Mouse (Mus musculus): ENCODE results near the gene AL732309.1.

Gene AL732309.1

GRCm38 (mm10) chr2:25221331-25221772, 25.3 kb downstream of the AL732309.1 start:
- DNase-seq (ENCODE audit: extremely low read depth, low read depth, low spot score), result no peak

GRCm38 (mm10) chr2:25218445-25218844, 28.2 kb downstream of the AL732309.1 start, which contains the start of gene Fam166a:
Gene Fam166a, plus strand, starts transcription at chr2:25218745.
- no peak for DNase-seq (ENCODE audit: extremely low read depth, low read depth, low spot score)

GRCm38 (mm10) chr2:25217666-25218065, 29.0 kb downstream of the AL732309.1 start:
- no peak for DNase-seq (ENCODE audit: extremely low read depth, low read depth, low spot score)

- DNase-seq (ENCODE audit: extremely low read depth, low read depth, low spot score), result no peak
These were observed 32.2 kb downstream of the AL732309.1 start, which contains the start of gene Stpg3 for GRCm38 (mm10) chr2:25214444-25214843. Gene Stpg3, minus strand, starts transcription at chr2:25214637.

GRCm38 (mm10) chr2:25213266-25213865, 33.3 kb downstream of the AL732309.1 start:
- DNase-seq (ENCODE audit: extremely low read depth, low read depth, low spot score), result no peak

GRCm38 (mm10) chr2:25211121-25211670, 35.5 kb downstream of the AL732309.1 start, which contains the start of gene Nelfb:
Gene Nelfb, minus strand, starts transcription at chr2:25211489.
- DNase-seq (ENCODE audit: extremely low read depth, low read depth, low spot score), result no peak

GRCm38 (mm10) chr2:25210686-25211085, 36.0 kb downstream of the AL732309.1 start:
- DNase-seq (ENCODE audit: extremely low read depth, low read depth, low spot score), result no peak

GRCm38 (mm10) chr2:25207593-25207992, 39.1 kb downstream of the AL732309.1 start:
- no peak for DNase-seq (ENCODE audit: extremely low read depth, low read depth, low spot score)

GRCm38 (mm10) chr2:25203631-25204214, 42.9 kb downstream of the AL732309.1 start:
- DNase-seq (ENCODE audit: extremely low read depth, low read depth, low spot score), result no peak

- DNase-seq (ENCODE audit: extremely low read depth, low read depth, low spot score), result no peak
These were observed 46.0 kb downstream of the AL732309.1 start for GRCm38 (mm10) chr2:25200631-25201030.

GRCm38 (mm10) chr2:25197946-25198345, 48.7 kb downstream of the AL732309.1 start:
- no peak for DNase-seq (ENCODE audit: extremely low read depth, low read depth, low spot score)

- DNase-seq (ENCODE audit: extremely low read depth, low read depth, low spot score), result no peak
These were observed 49.5 kb downstream of the AL732309.1 start for GRCm38 (mm10) chr2:25197191-25197590.

- no peak for DNase-seq (ENCODE audit: extremely low read depth, low read depth, low spot score)
These were observed 50.3 kb downstream of the AL732309.1 start, which contains the start of gene Tor4a for GRCm38 (mm10) chr2:25196172-25196954. Gene Tor4a, minus strand, starts transcription at chr2:25196886.

GRCm38 (mm10) chr2:25195211-25196156, 51.2 kb downstream of the AL732309.1 start:
- DNase-seq (ENCODE audit: extremely low read depth, low read depth, low spot score), result no peak

Data from fat pad, adult 2 months (tissue).